Mouse (Mus musculus) olfactory bulb, adult 2 months (tissue): ENCODE data around the gene Ramp2. TPM values are rescaled to one million over a fixed set of nuclear protein-coding genes. Genes with fewer than 3 reads are reported as not detected.

Source experiments
- H3K27ac ChIP-seq: fragments of 200-500 bp; 2 replicates; pipeline ENCODE4 v1.5.1; 2012; ENCODE audit warnings: low read depth, low read length; ENCODE audit not compliant: insufficient read depth
- H3K4me1 ChIP-seq: fragments of 200-500 bp; 2 replicates; pipeline ENCODE4 v1.6.1; 2012; ENCODE audit warnings: low read length; ENCODE audit not compliant: control insufficient read depth, insufficient read depth
- H3K4me3 ChIP-seq: fragments of 200-500 bp; 2 replicates; pipeline ENCODE4 v1.5.1; 2012; ENCODE audit warnings: mild to moderate bottlenecking, low read depth, low read length, moderate library complexity; ENCODE audit not compliant: insufficient read depth
- CTCF ChIP-seq: fragments of 200-500 bp; IDR thresholded peaks from 2 replicates; pipeline ENCODE4 v1.5.1; 2012; ENCODE audit warnings: low read depth, mild to moderate bottlenecking, low read length, moderate library complexity; ENCODE audit not compliant: insufficient read depth
- POLR2A ChIP-seq: fragments of 200-500 bp; IDR thresholded peaks from 2 replicates; pipeline ENCODE4 v1.6.1; 2012; ENCODE audit warnings: mild to moderate bottlenecking, low read depth, low read length, moderate library complexity; ENCODE audit not compliant: insufficient read depth
- WGBS: fragments of 180-500 bp; shearing (Covaris S2); methylation state at CpG from one replicate; pipeline ENCODE4 v1.1.7; 2018; 5-methylcytosine and 5-hydroxymethylcytosine counted together
- polyA plus RNA-seq: library from polyadenylated mRNA; stranded (reverse); fragments of >200 nt; gene quantifications from 2 replicates; pipeline ENCODE4 v1.2.4, GENCODE M21; 2012; ENCODE audit warnings: low replicate concordance; ENCODE audit not compliant: missing spikeins, insufficient read depth, insufficient read length

The Ramp2 gene
- polyA plus RNA-seq: not detected in 2 replicates

DNA sequence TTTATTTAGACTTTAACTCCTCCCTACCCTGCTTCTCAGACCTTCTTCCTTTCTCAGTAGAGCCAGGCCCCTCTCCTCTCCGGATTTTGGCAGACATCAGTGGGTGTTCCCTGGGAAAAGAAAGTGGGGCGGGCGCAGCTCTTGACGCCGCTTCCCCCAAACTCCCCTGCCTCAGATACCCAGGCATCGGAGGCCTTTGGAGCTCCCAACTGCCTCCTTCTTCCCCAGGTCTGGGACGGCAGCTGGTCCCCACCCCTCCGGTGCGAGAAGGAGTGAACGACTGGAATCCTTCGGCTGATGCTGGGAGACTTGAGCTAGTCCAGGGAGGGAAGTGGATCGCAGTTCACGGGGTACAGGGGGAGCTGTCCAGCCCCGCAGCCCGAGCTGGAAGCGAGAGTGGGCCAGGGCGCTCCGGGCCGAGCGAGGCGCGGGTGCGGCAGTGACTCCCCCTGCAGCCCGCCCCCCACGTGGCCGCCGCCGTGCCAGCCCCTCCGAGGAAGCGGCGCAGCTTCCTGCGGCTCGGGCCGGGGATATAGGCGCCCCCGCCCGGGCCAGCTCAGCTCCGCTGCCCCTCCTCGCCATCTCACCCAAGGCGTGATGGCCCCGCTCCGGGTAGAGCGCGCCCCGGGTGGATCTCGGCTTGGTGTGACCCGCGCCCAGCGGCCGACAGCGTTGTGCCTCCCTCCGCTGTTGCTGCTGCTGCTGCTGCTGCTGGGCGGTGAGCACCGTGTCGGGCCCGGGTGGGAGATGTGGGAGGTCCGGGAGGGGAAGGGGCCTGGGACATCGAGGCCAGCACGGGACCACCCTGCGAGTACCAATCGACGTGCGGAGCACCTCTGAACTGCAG, at the start of gene Ramp2:
TSS of gene Ramp2 (plus strand) at position 174 of the 847 bp plus-strand sequence.
- Histone ChIP-seq H3K4me1 (peaks cover 8% of the 10 kb centered on the region), H3K4me3 (peak within 1 kb of the TSS; percentile 62), H3K27ac (peak within 1 kb of the TSS; percentile 35; the same call in 1 of the 2 replicates)
- TF ChIP-seq POLR2A (no peak), CTCF (no peak)
- WGBS: under 1% methylated on average over 60 of the region's 63 CpGs

DNA sequence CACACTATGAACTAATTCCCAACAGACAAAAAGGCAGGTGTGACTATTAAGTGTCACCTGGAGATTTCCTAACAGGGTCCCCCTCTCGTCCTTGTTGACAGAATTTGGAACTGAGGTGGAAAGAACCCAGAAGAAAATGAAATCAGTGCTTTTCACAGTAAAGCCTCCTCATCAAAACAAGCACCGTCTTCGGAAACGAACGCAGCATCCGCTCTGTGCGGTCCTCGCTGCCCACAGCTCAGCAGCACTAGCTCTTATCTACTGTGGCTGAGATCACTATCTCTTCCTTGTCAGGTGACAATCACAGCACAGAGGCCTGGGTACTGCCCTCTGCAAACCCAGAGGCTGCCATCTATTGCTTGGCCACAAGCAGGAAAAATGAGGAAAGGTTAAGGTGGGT, 49.7 kb upstream of the Ramp2 start:
- TF ChIP-seq POLR2A: no peak
- no peak for TF ChIP-seq CTCF
- H3K27ac ChIP-seq: no peak overlapping the region
- WGBS: 92% methylated on average over 8 of the region's 8 CpGs
- H3K4me3 ChIP-seq: no peak overlapping the region
- H3K4me1 ChIP-seq: peaks cover 10% of the 10 kb centered on the region

- TF ChIP-seq POLR2A (no peak), CTCF (no peak)
- 97% methylated on average over 3 of the region's 3 CpGs for WGBS
These were observed 46.3 kb upstream of the Ramp2 start for GRCm38 (mm10) chr11:101199555-101199954.

GRCm38 (mm10) chr11:101200986-101201385, 44.8 kb upstream of the Ramp2 start:
- TF ChIP-seq CTCF: peak; percentile 31; the same call in 1 of the 2 replicates
- no peak for TF ChIP-seq POLR2A
- Histone ChIP-seq H3K4me1 (no peaks in the 10 kb centered on the region), H3K27ac (no peak overlapping the region), H3K4me3 (no peak overlapping the region)
- WGBS: 14% methylated on average over 7 of the region's 7 CpGs

More at GRCm38 (mm10) chr11:101199555-101199954, 46.3 kb upstream of the Ramp2 start:
- Histone ChIP-seq H3K27ac (no peak overlapping the region), H3K4me3 (no peak overlapping the region), H3K4me1 (no peaks in the 10 kb centered on the region)

GRCm38 (mm10) chr11:101211970-101212369, 33.9 kb upstream of the Ramp2 start:
- H3K27ac ChIP-seq: no peak overlapping the region
- WGBS: 30% methylated on average over 3 of the region's 3 CpGs

GRCm38 (mm10) chr11:101216936-101217335, 28.9 kb upstream of the Ramp2 start:
- Histone ChIP-seq H3K4me3 (no peak overlapping the region), H3K4me1 (no peaks in the 10 kb centered on the region), H3K27ac (no peak overlapping the region)
- TF ChIP-seq POLR2A: no peak
- no peak for TF ChIP-seq CTCF
- 89% methylated on average over 5 of the region's 5 CpGs for WGBS

More at GRCm38 (mm10) chr11:101211970-101212369, 33.9 kb upstream of the Ramp2 start:
- H3K4me3 ChIP-seq: no peak overlapping the region
- H3K4me1 ChIP-seq: no peaks in the 10 kb centered on the region
- TF ChIP-seq POLR2A (no peak), CTCF (no peak)

GRCm38 (mm10) chr11:101218436-101219055, 27.3 kb upstream of the Ramp2 start:
- Histone ChIP-seq H3K27ac (no peak overlapping the region), H3K4me3 (no peak overlapping the region), H3K4me1 (no peaks in the 10 kb centered on the region)
- TF ChIP-seq CTCF (no peak), POLR2A (no peak)
- 82% methylated on average over 10 of the region's 10 CpGs for WGBS

DNA sequence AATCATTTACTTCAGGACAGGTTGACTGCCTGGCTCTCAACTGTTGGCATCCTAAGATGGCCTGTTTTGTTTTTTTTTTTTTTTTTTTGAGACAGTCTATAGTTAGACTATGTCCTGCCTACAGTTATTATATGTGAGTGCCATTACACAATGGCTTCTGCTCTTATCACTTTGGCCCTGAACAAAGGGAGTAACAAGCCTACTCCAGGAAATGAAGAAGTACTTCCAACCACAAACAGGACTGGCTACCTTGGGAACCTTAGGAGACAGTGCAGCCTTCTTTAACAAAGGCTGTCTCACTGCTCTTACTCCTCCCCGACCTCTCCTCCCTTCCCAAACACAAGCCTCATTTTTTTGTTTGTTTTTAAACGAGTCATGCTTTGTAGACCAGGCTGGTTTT, 25.0 kb upstream of the Ramp2 start:
- Histone ChIP-seq H3K4me3 (no peak overlapping the region), H3K27ac (no peak overlapping the region), H3K4me1 (no peaks in the 10 kb centered on the region)
- WGBS: 61% methylated on average over 2 of the region's 2 CpGs
- TF ChIP-seq CTCF (no peak), POLR2A (no peak)
